26 mouse cellular contexts compared by ENCODE assay signal in the genomic region with DNA sequence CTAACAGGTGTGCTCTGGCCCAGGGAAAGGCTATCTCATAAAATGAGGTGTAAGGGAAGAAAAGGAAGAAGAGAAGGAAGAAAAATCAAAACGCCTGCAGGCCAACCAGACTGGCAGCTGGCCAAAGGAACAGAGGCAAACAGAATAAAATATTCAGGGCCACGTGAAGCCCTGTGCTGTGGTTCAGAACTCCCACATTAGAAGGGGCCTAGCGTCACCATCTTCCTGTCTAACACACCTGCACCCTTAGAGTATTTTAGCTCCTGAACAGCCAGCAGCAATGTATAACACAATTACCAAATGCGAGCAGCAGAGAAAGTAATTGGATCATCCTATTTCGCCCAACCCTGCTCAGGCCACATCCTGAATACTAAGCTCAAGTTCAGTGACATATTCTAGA. TPM values are rescaled to one million over a fixed set of nuclear protein-coding genes. Genes with fewer than 3 reads are reported as not detected.
DNase-seq lines count a peak whose midpoint lies in the region; ATAC-seq and TF ChIP-seq lines count a peak whose summit lies in the region.
"Had no signal": no experiment of that assay in that cellular context is flagged by ENCODE, and none has a peak within 500 bp of the region (broad histone marks: within the 10 kb centered on the region; RNA-seq: fewer than 3 reads in every experiment).

No protein-coding gene starts in this region.

- WGBS in heart, embryonic 16.5 days: 63% methylated on average over 5 of the region's 5 CpGs
- 3% methylated on average over 5 of the region's 5 CpGs for WGBS in thymus, adult 2 months

- H3K9me3 ChIP-seq in heart, embryonic 16.5 days (replicated peaks; ENCODE audit: control insufficient read depth, low read length): no peaks in the 10 kb centered on the region
- H3K9me3 ChIP-seq: heart, embryonic 13.5 days; hindbrain, embryonic 15.5 days; liver, embryonic 15.5 days; neural tube, embryonic 13.5 days had no signal

- no peak overlapping the region for H3K4me3 ChIP-seq in heart, embryonic 16.5 days (ENCODE audit: low read length)
- no peak overlapping the region for H3K4me3 ChIP-seq in thymus, adult 2 months (ENCODE audit: control insufficient read depth, insufficient read depth, low read length)
- H3K4me3 ChIP-seq: heart, embryonic 13.5 days; hindbrain, embryonic 15.5 days; liver, embryonic 15.5 days; midbrain, embryonic 12.5 days; neural tube, embryonic 13.5 days had no signal

- no peak for TF ChIP-seq POLR2A in thymus, adult 2 months (IDR thresholded peaks at IDR 0.05; ENCODE audit: control insufficient read depth, extremely low read depth, insufficient read depth, low read length, poor library complexity)

- no peak overlapping the region for H3K4me2 ChIP-seq in heart, embryonic 16.5 days (ENCODE audit: low read depth, low read length)
- H3K4me2 ChIP-seq: heart, embryonic 13.5 days; hindbrain, embryonic 15.5 days; liver, embryonic 15.5 days; midbrain, embryonic 12.5 days; neural tube, embryonic 13.5 days had no signal

- H3K36me3 ChIP-seq in heart, embryonic 16.5 days (ENCODE audit: control insufficient read depth, insufficient read depth): no peaks in the 10 kb centered on the region
- H3K36me3 ChIP-seq in thymus, adult 2 months (ENCODE audit: control insufficient read depth, insufficient read depth, low read length): 0 out of 2 replicates have a peak, but pooled peaks cover 2% of the 10 kb centered on the region
- H3K36me3 ChIP-seq: heart, embryonic 13.5 days; hindbrain, embryonic 15.5 days; liver, embryonic 15.5 days; midbrain, embryonic 12.5 days; neural tube, embryonic 13.5 days had no signal

- no peak for ATAC-seq in heart, embryonic 16.5 days (replicated peaks; ENCODE audit: extremely low read depth, insufficient read depth, low FRiP score)
- ATAC-seq: intestine, postnatal 0 days had no signal

- 0 out of 2 replicates have a peak overlapping the region, but pooled peaks have one; percentile 4 for H3K27ac ChIP-seq in heart, embryonic 16.5 days (ENCODE audit: low read length)
- peak overlapping the region; percentile 24; the same call in 1 of the 2 replicates for H3K27ac ChIP-seq in thymus, adult 2 months (ENCODE audit: control insufficient read depth, insufficient read depth, low read length)
- H3K27ac ChIP-seq: heart, embryonic 13.5 days; hindbrain, embryonic 15.5 days; kidney, postnatal 0 days; liver, embryonic 15.5 days; macrophage; midbrain, embryonic 12.5 days; neural tube, embryonic 13.5 days; stomach, postnatal 0 days had no signal

- no peak for DNase-seq in heart, adult 18-20 months
- peak; percentile 71 for DNase-seq in induced T-regulatory cell, adult 2 months (ENCODE audit: low read depth)
- DNase-seq in thymus, adult 2 months: peak; percentile 79
- DNase-seq in left cerebral cortex, postnatal 4 days: no peak
- DNase-seq in adrenal gland, postnatal 25 days: no peak
- no peak for DNase-seq in frontal cortex, postnatal 25 days (ENCODE audit: low spot score in 2 of 2)
- DNase-seq in heart, postnatal 14 days: no peak
- DNase-seq: adrenal gland, adult 2 months; cerebellum, adult 9-11 months; heart, postnatal 4 days; layer of hippocampus, postnatal 36 days had no signal

- no peak for TF ChIP-seq CTCF in thymus, adult 2 months (IDR thresholded peaks at IDR 0.05; ENCODE audit: borderline replicate concordance, control insufficient read depth, extremely low read depth, insufficient read depth, low read length, poor library complexity)

- intact Hi-C loops in left cerebral cortex, postnatal 4 days (cut with DNase I): no loop called here
- intact Hi-C loops in heart, postnatal 14 days (cut with DNase I): no loop called here

- H3K9ac ChIP-seq in heart, embryonic 16.5 days (ENCODE audit: low read length): no peak overlapping the region
- H3K9ac ChIP-seq: heart, embryonic 13.5 days; hindbrain, embryonic 15.5 days; liver, embryonic 15.5 days; midbrain, embryonic 12.5 days; neural tube, embryonic 13.5 days had no signal

- H3K4me1 ChIP-seq in heart, embryonic 16.5 days (ENCODE audit: control insufficient read depth, insufficient read depth, low read length): 0 out of 2 replicates have a peak, but pooled peaks cover 3% of the 10 kb centered on the region
- H3K4me1 ChIP-seq in thymus, adult 2 months (replicated peaks; ENCODE audit: control insufficient read depth, insufficient read depth, low read length): peaks cover 70% of the 10 kb centered on the region

- peaks cover 1% of the 10 kb centered on the region for H3K27me3 ChIP-seq in heart, embryonic 16.5 days (ENCODE audit: control insufficient read depth, insufficient read depth, low read length)
- H3K27me3 ChIP-seq in thymus, adult 2 months (ENCODE audit: control insufficient read depth, insufficient read depth, low read length): no peaks in the 10 kb centered on the region

RNA-seq across cellular contexts. Expression of a gene that starts 39.1 kb away (rescaled TPM):
- polyA plus RNA-seq in heart, embryonic 16.5 days (2015; fragmentation: Nextera tagmentation; extraction: Ambion mirVana): 3.0 and 4.9 TPM in 2 replicates
- total RNA-seq in heart, adult 18-20 months (2021): 1 to 10 TPM; 1.0 to 3.4 TPM
- polyA plus RNA-seq in thymus, adult 2 months (2012; rRNA removed): 139 and 162 TPM in 2 replicates
- total RNA-seq in left cerebral cortex, postnatal 4 days (2021): under 1 TPM; 0.32 to 0.34 TPM
- total RNA-seq in adrenal gland, postnatal 25 days (2021): 0.38 and 0.49 TPM in 2 replicates
- total RNA-seq in heart, postnatal 14 days (2021): 1 to 10 TPM; 1.7 to 5.4 TPM

RNA-seq across cellular contexts. Expression of a gene that starts 46.5 kb away (rescaled TPM):
- not detected in 2 replicates for polyA plus RNA-seq in heart, embryonic 16.5 days (2015; fragmentation: Nextera tagmentation; extraction: Ambion mirVana)
- not detected for total RNA-seq in heart, adult 18-20 months (2021)
- 0.09 TPM in 2 replicates for polyA plus RNA-seq in thymus, adult 2 months (2012; rRNA removed)
- total RNA-seq in left cerebral cortex, postnatal 4 days (2021): under 1 TPM; 0.16 to 0.18 TPM
- total RNA-seq in adrenal gland, postnatal 25 days (2021): not detected in 2 replicates
- not detected for total RNA-seq in heart, postnatal 14 days (2021)
- total RNA-seq: adrenal gland, adult 2 months; gastrocnemius, adult 8-10 months; granulocyte monocyte progenitor cell, adult 5-6 weeks; heart, postnatal 4 days; layer of hippocampus, postnatal 36 days; monocyte, adult 5-6 weeks had no signal
- polyA plus RNA-seq: adrenal gland, adult 2 months; forebrain, embryonic 11.5 days; heart, embryonic 13.5 days; hindbrain, embryonic 15.5 days; intestine, postnatal 0 days; kidney, postnatal 0 days; liver, embryonic 15.5 days; lung, embryonic 16.5 days; macrophage; midbrain, embryonic 12.5 days; neural tube, embryonic 13.5 days; stomach, postnatal 0 days had no signal

Comparison
In these comparisons a context has a peak if more than half of its experiments do, and no peak if none do; other contexts are left out.
1. DNase-seq: peak in induced T-regulatory cell, adult 2 months (single experiment) and thymus, adult 2 months (single experiment); none in heart, adult 18-20 months (0 of 2), left cerebral cortex, postnatal 4 days (single experiment), adrenal gland, postnatal 25 days (single experiment), frontal cortex, postnatal 25 days (0 of 2) and heart, postnatal 14 days (0 of 2).